Comparison of ENCODE assay signal across 8 mouse cellular contexts in the genomic region with DNA sequence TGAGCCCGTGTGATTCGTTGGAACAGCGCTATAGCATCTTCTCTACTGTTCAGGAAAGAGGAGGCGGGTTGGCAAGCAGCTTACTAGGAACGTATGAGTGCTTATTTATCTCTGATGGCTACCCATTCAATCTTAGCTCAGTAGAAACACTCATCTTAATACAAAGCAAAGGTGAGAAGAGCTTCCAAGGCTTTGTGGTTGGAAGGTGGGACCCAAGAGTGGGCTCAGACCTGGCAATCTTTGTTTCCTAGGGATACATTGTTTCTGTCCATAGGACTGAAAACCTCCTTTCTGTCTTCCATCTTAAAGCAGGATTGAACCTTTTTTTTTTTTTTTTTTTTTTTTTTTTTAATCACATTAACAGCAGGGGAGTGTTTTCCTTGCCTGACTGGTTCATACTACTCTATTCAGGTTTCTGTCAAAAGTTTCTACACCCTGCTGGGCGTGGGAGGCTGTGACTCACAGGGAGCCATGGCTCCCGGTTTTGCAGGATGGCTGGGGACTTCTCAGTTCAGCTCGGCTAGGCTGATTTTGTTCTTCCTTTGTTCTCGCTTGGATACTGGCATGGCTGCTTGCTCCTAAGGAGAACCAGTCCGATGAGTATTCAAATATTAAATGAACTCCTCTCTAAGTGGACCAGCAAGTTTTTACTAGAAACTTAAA.
DNase-seq lines count a peak whose midpoint lies in the region; ATAC-seq lines count a peak whose summit lies in the region.

No protein-coding gene starts in this region.

- H3K9ac ChIP-seq in limb, embryonic 12.5 days (replicated peaks): no peak overlapping the region
- H3K9ac ChIP-seq in forebrain, embryonic 12.5 days: no peak overlapping the region

- no peak for DNase-seq in limb, embryonic 10.5 days (ENCODE audit: low spot score)
- peak; percentile 89 for DNase-seq in R1 (ENCODE audit: low read depth, low spot score)
- peak; percentile 45 for DNase-seq in mesoderm, embryonic 11.5 days (ENCODE audit: low read depth, low spot score)
- no peak for DNase-seq in gastrocnemius, postnatal 36 days
- DNase-seq in cerebellum, postnatal 10 days: no peak
- no peak for DNase-seq in gastrocnemius, postnatal 25 days

- H3K4me3 ChIP-seq in limb, embryonic 12.5 days (replicated peaks): no peak overlapping the region
- H3K4me3 ChIP-seq in limb, embryonic 10.5 days: no peak overlapping the region
- no peak overlapping the region for H3K4me3 ChIP-seq in forebrain, embryonic 12.5 days (replicated peaks)

- peaks cover 6% of the 10 kb centered on the region; the same call in 1 of the 2 replicates for H3K9me3 ChIP-seq in limb, embryonic 12.5 days
- no peaks in the 10 kb centered on the region for H3K9me3 ChIP-seq in limb, embryonic 10.5 days (replicated peaks)
- 0 out of 2 replicates have a peak, but pooled peaks cover 3% of the 10 kb centered on the region for H3K9me3 ChIP-seq in forebrain, embryonic 12.5 days

- H3K27ac ChIP-seq in limb, embryonic 12.5 days: peak overlapping the region; percentile 35; the same call in 1 of the 2 replicates
- no peak overlapping the region for H3K27ac ChIP-seq in limb, embryonic 10.5 days
- H3K27ac ChIP-seq in forebrain, embryonic 12.5 days: peak overlapping the region; percentile 66

- intact Hi-C loops in gastrocnemius, postnatal 36 days (cut with DNase I): no loop called here

- WGBS in limb, embryonic 12.5 days: 63% methylated on average over 10 of the region's 10 CpGs
- WGBS in limb, embryonic 10.5 days: 67% methylated on average over 10 of the region's 10 CpGs
- 10% methylated on average over 10 of the region's 10 CpGs for WGBS in forebrain, embryonic 12.5 days

- H3K4me2 ChIP-seq in limb, embryonic 12.5 days: no peak overlapping the region
- H3K4me2 ChIP-seq in forebrain, embryonic 12.5 days: no peak overlapping the region

- ATAC-seq in limb, embryonic 12.5 days (ENCODE audit: insufficient number of reproducible peaks, insufficient read depth, low FRiP score, low TSS enrichment, low read depth): no peak
- peak; percentile 79; the same call in 1 of the 2 replicates for ATAC-seq in forebrain, embryonic 12.5 days (ENCODE audit: low FRiP score)

- peaks cover 12% of the 10 kb centered on the region; the same call in 1 of the 2 replicates for H3K4me1 ChIP-seq in limb, embryonic 12.5 days (replicated peaks)
- H3K4me1 ChIP-seq in limb, embryonic 10.5 days: peaks cover 8% of the 10 kb centered on the region
- no peaks in the 10 kb centered on the region; the same call in none of the 2 replicates for H3K4me1 ChIP-seq in forebrain, embryonic 12.5 days

- no peaks in the 10 kb centered on the region for H3K27me3 ChIP-seq in limb, embryonic 12.5 days
- no peaks in the 10 kb centered on the region for H3K27me3 ChIP-seq in limb, embryonic 10.5 days (ENCODE audit: low read depth, poor library complexity, severe bottlenecking)
- no peaks in the 10 kb centered on the region for H3K27me3 ChIP-seq in forebrain, embryonic 12.5 days

- no peaks in the 10 kb centered on the region for H3K36me3 ChIP-seq in limb, embryonic 12.5 days
- no peaks in the 10 kb centered on the region for H3K36me3 ChIP-seq in limb, embryonic 10.5 days
- H3K36me3 ChIP-seq in forebrain, embryonic 12.5 days (replicated peaks): no peaks in the 10 kb centered on the region

Comparison
In these comparisons a context has a peak if more than half of its experiments do, and no peak if none do; other contexts are left out.
1. DNase-seq: peak in R1 (single experiment) and mesoderm, embryonic 11.5 days (single experiment); none in limb, embryonic 10.5 days (single experiment), gastrocnemius, postnatal 36 days (0 of 2), cerebellum, postnatal 10 days (0 of 2) and gastrocnemius, postnatal 25 days (single experiment).